Mouse (Mus musculus): ENCODE measurements at regions not wholly inside any gene's neighbourhood (a gene's known extent, or its start where the extent isn't known, plus 50 kb on each side); places are given as distances from the start of the nearest gene placed in this dataset.

- Histone ChIP-seq H3K4me1 (ENCODE audit: control insufficient read depth, insufficient read depth, low read length) (peaks cover 13% of the 10 kb centered on the region; the same call in 1 of the 2 replicates), H3K9ac (replicated peaks; ENCODE audit: low read depth, low read length) (no peak overlapping the region), H3K27me3 (ENCODE audit: control insufficient read depth, insufficient read depth, low read length) (no peaks in the 10 kb centered on the region), H3K27ac (ENCODE audit: low read length) (no peak overlapping the region), H3K9me3 (ENCODE audit: control insufficient read depth, low read depth, low read length) (no peaks in the 10 kb centered on the region), H3K4me3 (ENCODE audit: low read depth, low read length) (no peak overlapping the region), H3K4me2 (replicated peaks; ENCODE audit: low read depth, low read length) (no peak overlapping the region), H3K36me3 (ENCODE audit: control insufficient read depth, insufficient read depth, low read length) (no peaks in the 10 kb centered on the region)
- 56% methylated on average over 6 of the region's 6 CpGs for WGBS
- no peak for ATAC-seq (ENCODE audit: insufficient number of reproducible peaks, insufficient read depth, low FRiP score, low read depth)
Measured at GRCm38 (mm10) chr11:113120570-113120969, 338.5 kb downstream of the Sox9 start.

- no peak for ATAC-seq (ENCODE audit: insufficient number of reproducible peaks, insufficient read depth, low FRiP score, low read depth)
- Histone ChIP-seq H3K27me3 (ENCODE audit: control insufficient read depth, insufficient read depth, low read length) (no peaks in the 10 kb centered on the region), H3K9ac (replicated peaks; ENCODE audit: low read depth, low read length) (no peak overlapping the region), H3K4me2 (replicated peaks; ENCODE audit: low read depth, low read length) (no peak overlapping the region), H3K27ac (ENCODE audit: low read length) (no peak overlapping the region), H3K4me3 (ENCODE audit: low read depth, low read length) (no peak overlapping the region), H3K4me1 (ENCODE audit: control insufficient read depth, insufficient read depth, low read length) (peaks cover 13% of the 10 kb centered on the region; the same call in 1 of the 2 replicates), H3K9me3 (ENCODE audit: control insufficient read depth, low read depth, low read length) (no peaks in the 10 kb centered on the region), H3K36me3 (ENCODE audit: control insufficient read depth, insufficient read depth, low read length) (no peaks in the 10 kb centered on the region)
- 52% methylated on average over 12 of the region's 12 CpGs for WGBS
Measured at GRCm38 (mm10) chr11:113121307-113121706, 339.3 kb downstream of the Sox9 start.

DNA sequence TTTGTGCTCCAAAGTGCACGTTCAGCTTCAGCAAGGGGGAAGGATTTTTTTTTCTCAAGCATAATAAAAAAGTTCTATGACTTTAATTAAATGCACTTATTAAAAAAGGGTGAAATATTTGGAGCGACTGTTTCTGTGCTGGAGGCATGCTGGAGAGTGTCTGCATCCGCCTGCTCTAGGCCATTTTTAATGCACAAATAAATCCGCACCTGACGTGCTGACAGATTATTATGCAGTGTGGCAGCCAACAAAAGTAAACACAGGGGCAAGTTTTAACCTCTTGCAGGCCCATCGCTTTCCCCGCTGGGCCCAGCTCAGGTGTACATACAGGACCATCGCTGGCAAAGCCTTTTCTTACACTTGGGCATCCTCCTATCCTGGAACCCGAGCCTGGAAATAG is 340.1 kb downstream of the Sox9 start:
- no peaks in the 10 kb centered on the region for H3K36me3 ChIP-seq (ENCODE audit: control insufficient read depth, insufficient read depth, low read length)
- peaks cover 13% of the 10 kb centered on the region; the same call in 1 of the 2 replicates for H3K4me1 ChIP-seq (ENCODE audit: control insufficient read depth, insufficient read depth, low read length)
- no peak overlapping the region for H3K4me3 ChIP-seq (ENCODE audit: low read depth, low read length)
- H3K27me3 ChIP-seq (ENCODE audit: control insufficient read depth, insufficient read depth, low read length) = no peaks in the 10 kb centered on the region
- no peak overlapping the region for H3K27ac ChIP-seq (ENCODE audit: low read length)
- no peaks in the 10 kb centered on the region for H3K9me3 ChIP-seq (ENCODE audit: control insufficient read depth, low read depth, low read length)
- no peak for ATAC-seq (ENCODE audit: insufficient number of reproducible peaks, insufficient read depth, low FRiP score, low read depth)
- WGBS = 22% methylated on average over 9 of the region's 9 CpGs
- no peak overlapping the region for H3K4me2 ChIP-seq (replicated peaks; ENCODE audit: low read depth, low read length)
- no peak overlapping the region for H3K9ac ChIP-seq (replicated peaks; ENCODE audit: low read depth, low read length)

GRCm38 (mm10) chr11:113122964-113123363 is 340.9 kb downstream of the Sox9 start:
- H3K27me3 ChIP-seq (ENCODE audit: control insufficient read depth, insufficient read depth, low read length) = no peaks in the 10 kb centered on the region
- H3K4me1 ChIP-seq (ENCODE audit: control insufficient read depth, insufficient read depth, low read length) = peaks cover 13% of the 10 kb centered on the region; the same call in 1 of the 2 replicates
- ATAC-seq (ENCODE audit: insufficient number of reproducible peaks, insufficient read depth, low FRiP score, low read depth) = no peak
- 45% methylated on average over 2 of the region's 2 CpGs for WGBS
- no peak overlapping the region for H3K9ac ChIP-seq (replicated peaks; ENCODE audit: low read depth, low read length)
- H3K4me3 ChIP-seq (ENCODE audit: low read depth, low read length) = no peak overlapping the region
- H3K9me3 ChIP-seq (ENCODE audit: control insufficient read depth, low read depth, low read length) = no peaks in the 10 kb centered on the region
- H3K27ac ChIP-seq (ENCODE audit: low read length) = no peak overlapping the region
- no peaks in the 10 kb centered on the region for H3K36me3 ChIP-seq (ENCODE audit: control insufficient read depth, insufficient read depth, low read length)
- H3K4me2 ChIP-seq (replicated peaks; ENCODE audit: low read depth, low read length) = no peak overlapping the region

GRCm38 (mm10) chr11:113125832-113126231 is 343.8 kb downstream of the Sox9 start:
- no peak overlapping the region for H3K27ac ChIP-seq (ENCODE audit: low read length)
- H3K9me3 ChIP-seq (ENCODE audit: control insufficient read depth, low read depth, low read length) = no peaks in the 10 kb centered on the region
- H3K27me3 ChIP-seq (ENCODE audit: control insufficient read depth, insufficient read depth, low read length) = no peaks in the 10 kb centered on the region
- H3K4me2 ChIP-seq (replicated peaks; ENCODE audit: low read depth, low read length) = no peak overlapping the region
- H3K9ac ChIP-seq (replicated peaks; ENCODE audit: low read depth, low read length) = no peak overlapping the region
- H3K4me3 ChIP-seq (ENCODE audit: low read depth, low read length) = no peak overlapping the region
- H3K36me3 ChIP-seq (ENCODE audit: control insufficient read depth, insufficient read depth, low read length) = no peaks in the 10 kb centered on the region
- ATAC-seq (ENCODE audit: insufficient number of reproducible peaks, insufficient read depth, low FRiP score, low read depth) = no peak
- 77% methylated on average over 7 of the region's 7 CpGs for WGBS
- H3K4me1 ChIP-seq (ENCODE audit: control insufficient read depth, insufficient read depth, low read length) = peaks cover 13% of the 10 kb centered on the region; the same call in 1 of the 2 replicates

DNA sequence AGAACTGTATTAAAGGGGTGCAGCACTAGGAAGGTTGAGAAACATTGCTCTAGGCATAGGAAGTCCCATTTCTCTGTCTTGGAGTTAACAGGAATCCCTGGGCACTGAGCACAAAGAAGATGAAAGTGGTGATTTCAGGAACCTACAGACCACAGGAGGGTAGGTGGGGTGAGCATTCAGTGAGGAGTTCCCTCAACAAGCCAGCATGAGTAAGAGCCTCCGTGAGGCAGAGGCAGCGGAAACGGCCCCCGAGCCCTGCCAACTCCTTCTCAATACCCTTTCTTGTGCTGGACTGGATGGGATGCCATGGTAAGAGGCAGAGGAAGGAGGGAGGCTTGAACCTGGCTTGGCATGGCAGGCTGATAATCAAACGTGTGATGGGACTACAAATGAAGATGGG is 347.2 kb downstream of the Sox9 start:
- no peaks in the 10 kb centered on the region for H3K9me3 ChIP-seq (ENCODE audit: control insufficient read depth, low read depth, low read length)
- WGBS = 86% methylated on average over 5 of the region's 5 CpGs
- no peaks in the 10 kb centered on the region for H3K36me3 ChIP-seq (ENCODE audit: control insufficient read depth, insufficient read depth, low read length)
- H3K4me2 ChIP-seq (replicated peaks; ENCODE audit: low read depth, low read length) = no peak overlapping the region
- H3K27me3 ChIP-seq (ENCODE audit: control insufficient read depth, insufficient read depth, low read length) = no peaks in the 10 kb centered on the region
- ATAC-seq (ENCODE audit: insufficient number of reproducible peaks, insufficient read depth, low FRiP score, low read depth) = no peak
- no peak overlapping the region for H3K9ac ChIP-seq (replicated peaks; ENCODE audit: low read depth, low read length)
- 0 out of 2 replicates have a peak, but pooled peaks cover 5% of the 10 kb centered on the region for H3K4me1 ChIP-seq (ENCODE audit: control insufficient read depth, insufficient read depth, low read length)
- H3K27ac ChIP-seq (ENCODE audit: low read length) = no peak overlapping the region
- H3K4me3 ChIP-seq (ENCODE audit: low read depth, low read length) = no peak overlapping the region

DNA sequence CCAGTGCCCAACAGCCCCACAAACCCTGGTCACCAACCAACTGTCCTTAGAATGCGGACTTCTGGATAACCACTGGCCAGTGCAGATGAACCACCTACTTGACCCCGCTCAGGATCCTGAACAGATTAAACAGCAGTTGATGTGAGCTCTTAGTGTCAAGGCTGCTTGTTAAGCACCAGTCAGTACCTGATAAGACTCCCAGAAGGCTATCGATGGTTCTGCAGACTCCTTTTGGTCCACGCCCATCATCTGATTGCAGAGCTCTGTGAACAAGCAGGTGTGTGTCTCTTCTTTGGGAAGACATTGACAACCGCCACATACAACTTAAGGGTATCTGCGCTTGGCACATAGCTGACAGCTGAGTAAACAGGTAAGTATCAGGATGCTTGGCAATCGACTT is 348.0 kb downstream of the Sox9 start:
- no peak for ATAC-seq (ENCODE audit: insufficient number of reproducible peaks, insufficient read depth, low FRiP score, low read depth)
- no peaks in the 10 kb centered on the region for H3K36me3 ChIP-seq (ENCODE audit: control insufficient read depth, insufficient read depth, low read length)
- H3K27me3 ChIP-seq (ENCODE audit: control insufficient read depth, insufficient read depth, low read length) = no peaks in the 10 kb centered on the region
- no peak overlapping the region for H3K27ac ChIP-seq (ENCODE audit: low read length)
- 84% methylated on average over 7 of the region's 7 CpGs for WGBS
- no peak overlapping the region for H3K4me3 ChIP-seq (ENCODE audit: low read depth, low read length)
- 0 out of 2 replicates have a peak, but pooled peaks cover 5% of the 10 kb centered on the region for H3K4me1 ChIP-seq (ENCODE audit: control insufficient read depth, insufficient read depth, low read length)
- no peak overlapping the region for H3K4me2 ChIP-seq (replicated peaks; ENCODE audit: low read depth, low read length)
- H3K9me3 ChIP-seq (ENCODE audit: control insufficient read depth, low read depth, low read length) = no peaks in the 10 kb centered on the region
- H3K9ac ChIP-seq (replicated peaks; ENCODE audit: low read depth, low read length) = no peak overlapping the region

DNA sequence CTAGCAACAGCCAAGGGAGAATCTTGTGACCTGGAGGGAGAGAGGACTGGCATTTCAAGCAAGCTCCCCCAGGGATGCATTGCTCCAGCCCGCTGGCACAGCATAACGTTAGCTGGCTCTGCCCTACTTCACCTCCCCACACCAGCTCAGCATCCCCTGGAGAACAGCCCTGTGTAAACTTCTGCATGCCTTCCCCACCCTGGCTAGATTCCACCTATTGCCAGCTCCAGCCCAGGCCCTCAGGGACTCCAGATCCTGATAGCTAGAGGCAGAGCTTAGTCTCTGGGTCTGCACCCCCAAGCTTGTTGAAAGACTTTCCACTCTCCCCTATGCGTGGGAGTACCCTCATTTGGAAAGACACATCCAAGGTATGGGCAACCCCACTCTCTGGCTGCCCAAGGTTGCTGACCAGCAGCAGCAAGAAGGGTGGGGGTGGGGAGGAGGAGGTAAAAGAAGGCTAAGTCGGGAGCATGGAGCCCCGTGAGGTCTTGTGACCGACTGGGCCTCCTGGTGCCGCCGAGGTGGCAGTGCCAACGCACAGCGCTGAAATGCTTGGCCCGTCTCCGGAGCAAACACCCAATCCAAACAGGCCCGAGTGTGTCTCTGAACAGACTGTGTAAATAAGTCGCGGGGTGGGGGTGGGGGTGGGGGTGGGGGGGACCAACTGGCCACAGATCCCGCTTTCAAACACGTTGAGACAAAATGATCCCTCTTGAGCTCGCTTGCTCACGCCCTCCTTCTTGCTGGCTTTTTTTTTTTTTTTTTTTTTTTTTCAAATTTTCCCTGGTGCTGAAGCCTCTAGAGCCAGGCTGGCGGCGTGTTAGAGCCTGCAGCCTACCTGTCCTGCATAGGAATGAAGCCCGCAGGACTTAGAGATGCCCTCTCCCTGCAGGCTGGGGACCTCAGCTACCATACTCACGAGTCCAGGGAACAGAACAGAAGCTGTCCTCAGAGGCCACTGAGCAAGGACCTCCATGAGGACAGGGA is 350.3 kb downstream of the Sox9 start:
- peak overlapping the region; percentile 14; the same call in 1 of the 2 replicates for H3K4me2 ChIP-seq (replicated peaks; ENCODE audit: low read depth, low read length)

More for the DNA sequence above, 350.3 kb downstream of the Sox9 start:
- Histone ChIP-seq H3K9me3 (ENCODE audit: control insufficient read depth, low read depth, low read length) (no peaks in the 10 kb centered on the region), H3K27ac (ENCODE audit: low read length) (peak overlapping the region; percentile 67), H3K4me3 (ENCODE audit: low read depth, low read length) (no peak overlapping the region), H3K4me1 (ENCODE audit: control insufficient read depth, insufficient read depth, low read length) (0 out of 2 replicates have a peak, but pooled peaks cover 5% of the 10 kb centered on the region), H3K27me3 (ENCODE audit: control insufficient read depth, insufficient read depth, low read length) (no peaks in the 10 kb centered on the region), H3K36me3 (ENCODE audit: control insufficient read depth, insufficient read depth, low read length) (no peaks in the 10 kb centered on the region), H3K9ac (replicated peaks; ENCODE audit: low read depth, low read length) (no peak overlapping the region)
- WGBS = 52% methylated on average over 23 of the region's 23 CpGs
- ATAC-seq (ENCODE audit: insufficient number of reproducible peaks, insufficient read depth, low FRiP score, low read depth) = peak; percentile 39; the same call in 1 of the 2 replicates
